Mouse (Mus musculus): ENCODE results near the gene 1700016K19Rik. TPM values are rescaled to one million over a fixed set of nuclear protein-coding genes. Genes with fewer than 3 reads are reported as not detected.

1700016K19Rik gene
- not detected for total RNA-seq (2021)
- long read RNA-seq, experiment 1: 0 reads
- long read RNA-seq, experiment 2: 0 reads

- intact Hi-C loops (cut with DNase I): no loop called here
- peak; percentile 40 to 53 for DNase-seq
Observed at GRCm38 (mm10) chr11:75999440-76000155, at the start of gene 1700016K19Rik. 1700016K19Rik (plus strand) TSS chr11:75999912.

GRCm38 (mm10) chr11:75950459-75950858, 49.3 kb upstream of the 1700016K19Rik start:
- intact Hi-C loops (cut with DNase I): no loop called here
- DNase-seq: no peak

GRCm38 (mm10) chr11:75951895-75952294, 47.8 kb upstream of the 1700016K19Rik start:
- intact Hi-C loops (cut with DNase I): no loop called here

GRCm38 (mm10) chr11:75954896-75955295, 44.8 kb upstream of the 1700016K19Rik start:
- DNase-seq: no peak
- intact Hi-C loops (cut with DNase I): no loop called here

More at GRCm38 (mm10) chr11:75951895-75952294, 47.8 kb upstream of the 1700016K19Rik start:
- no peak for DNase-seq

- no peak for DNase-seq
- intact Hi-C loops (cut with DNase I): no loop called here
Observed at GRCm38 (mm10) chr11:75956651-75957050, 43.1 kb upstream of the 1700016K19Rik start.

- intact Hi-C loops (cut with DNase I): no loop called here
- DNase-seq: no peak
Observed at GRCm38 (mm10) chr11:75957124-75957832, 42.4 kb upstream of the 1700016K19Rik start.

GRCm38 (mm10) chr11:75961782-75962181, 37.9 kb upstream of the 1700016K19Rik start:
- intact Hi-C loops (cut with DNase I): no loop called here
- no peak for DNase-seq

DNA sequence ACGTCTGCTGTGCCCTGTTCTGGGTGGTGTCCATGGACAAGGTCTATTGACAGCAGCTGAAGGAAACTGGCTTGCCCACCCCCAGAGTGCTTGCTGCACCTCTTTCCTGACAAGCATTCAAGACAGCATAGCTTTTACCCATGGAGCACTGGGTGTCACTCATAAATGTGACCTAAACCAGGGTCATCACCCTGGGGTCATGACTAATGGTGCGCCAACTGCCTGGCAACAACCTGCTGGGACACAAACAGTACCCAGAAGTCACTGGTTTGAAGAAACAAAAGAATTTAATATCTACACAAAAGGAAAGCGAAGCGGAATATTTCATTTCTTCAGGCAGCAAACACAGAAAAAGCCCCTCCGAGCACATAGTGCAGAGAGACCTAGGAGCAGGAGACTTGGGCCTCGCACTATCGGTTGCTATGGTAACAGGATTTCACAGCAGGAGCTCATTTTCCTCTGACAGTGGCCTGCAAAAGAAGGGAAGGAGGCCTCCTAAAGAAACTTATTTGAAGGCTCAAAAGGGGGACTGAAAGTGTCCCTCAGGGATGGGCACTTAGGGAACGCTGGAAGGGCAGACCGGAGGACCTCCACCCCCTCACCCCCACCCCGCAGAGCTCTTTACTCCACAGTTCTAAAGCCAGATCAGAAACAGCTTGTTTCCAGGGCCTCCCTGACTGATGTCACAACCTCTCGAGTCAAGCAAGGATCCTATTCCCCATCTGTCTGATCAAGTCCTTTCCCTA, 35.8 kb upstream of the 1700016K19Rik start:
- DNase-seq: no peak
- intact Hi-C loops (cut with DNase I): no loop called here

DNA sequence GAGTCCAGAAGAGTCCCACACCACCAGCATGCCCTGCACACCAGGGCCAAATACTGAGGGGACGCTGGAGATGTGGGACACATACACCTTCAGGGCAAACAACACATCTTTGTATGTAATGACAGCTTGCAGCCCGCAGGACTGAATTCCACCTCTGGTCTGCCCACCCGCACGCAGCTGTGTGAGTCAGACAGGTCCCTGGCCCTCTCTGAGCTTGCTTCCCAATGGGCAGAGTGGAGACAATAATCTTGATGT, 35.3 kb upstream of the 1700016K19Rik start:
- intact Hi-C loops (cut with DNase I): no loop called here
- DNase-seq: no peak

GRCm38 (mm10) chr11:75965674-75966400, 33.9 kb upstream of the 1700016K19Rik start:
- DNase-seq: peak in 1 of 2 experiments; percentile 13
- intact Hi-C loops (cut with DNase I): no loop called here

GRCm38 (mm10) chr11:75966401-75967372, 33.0 kb upstream of the 1700016K19Rik start:
- DNase-seq: peak; percentile 75 to 77
- intact Hi-C loops (cut with DNase I): loop anchor here (1.0 kb wide), 2 partner anchors 52 to 184 kb away; no protein-coding TSS in a partner anchor

- intact Hi-C loops (cut with DNase I): no loop called here
Observed at GRCm38 (mm10) chr11:75968761-75969160, 31.0 kb upstream of the 1700016K19Rik start.

GRCm38 (mm10) chr11:75970629-75971028, 29.1 kb upstream of the 1700016K19Rik start:
- intact Hi-C loops (cut with DNase I): no loop called here
- DNase-seq: no peak

More at GRCm38 (mm10) chr11:75968761-75969160, 31.0 kb upstream of the 1700016K19Rik start:
- DNase-seq: no peak

DNA sequence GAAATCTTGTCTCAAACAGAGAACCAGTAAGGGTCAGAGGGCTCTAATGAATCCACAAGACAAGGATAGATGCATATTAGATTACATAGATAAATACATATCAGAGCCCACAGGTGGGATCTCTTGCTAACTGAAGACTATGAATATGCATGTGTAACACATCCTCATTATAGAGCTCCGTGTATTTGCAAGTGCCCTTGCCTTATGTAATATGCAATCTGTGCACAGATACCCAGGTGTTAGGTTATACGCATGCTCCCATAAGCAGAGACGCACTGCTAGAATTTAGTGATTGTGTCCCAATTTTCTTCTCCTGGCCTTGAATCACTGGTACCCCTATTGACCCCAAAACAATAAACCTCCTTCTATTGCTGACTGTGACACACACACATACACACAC, 27.5 kb upstream of the 1700016K19Rik start:
- DNase-seq: no peak
- intact Hi-C loops (cut with DNase I): no loop called here

DNA sequence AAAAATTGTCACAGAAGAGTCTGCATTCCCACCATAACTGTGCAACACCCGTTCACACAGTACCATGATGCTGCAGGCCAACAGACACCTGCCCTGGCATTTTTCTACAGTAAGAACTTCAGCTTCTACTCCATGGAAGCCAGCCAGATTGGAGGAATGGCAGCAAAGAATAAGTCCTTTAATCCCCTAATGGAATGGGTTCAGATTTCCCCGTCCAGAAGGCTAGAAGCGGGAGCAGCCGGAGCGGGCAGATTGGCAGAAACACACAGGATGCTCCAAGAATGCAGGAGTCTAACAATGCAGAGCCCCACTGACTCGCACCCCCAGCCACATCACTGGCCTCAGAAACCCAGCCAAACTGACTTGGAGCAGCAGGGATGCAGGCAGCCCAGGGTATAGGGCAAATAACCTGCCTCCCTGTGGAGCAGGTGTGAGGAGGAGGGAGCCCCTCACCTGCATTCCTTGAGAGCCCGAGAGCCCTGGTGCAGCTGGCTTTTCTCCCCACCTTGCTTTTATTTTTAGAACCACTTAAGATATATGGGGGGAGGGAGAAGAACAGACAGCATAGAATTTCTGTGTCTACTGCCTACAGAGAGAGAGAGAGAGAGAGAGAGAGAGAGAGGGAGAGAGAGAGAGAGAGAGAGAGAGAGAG, 26.7 kb upstream of the 1700016K19Rik start:
- DNase-seq: no peak
- intact Hi-C loops (cut with DNase I): no loop called here

DNA sequence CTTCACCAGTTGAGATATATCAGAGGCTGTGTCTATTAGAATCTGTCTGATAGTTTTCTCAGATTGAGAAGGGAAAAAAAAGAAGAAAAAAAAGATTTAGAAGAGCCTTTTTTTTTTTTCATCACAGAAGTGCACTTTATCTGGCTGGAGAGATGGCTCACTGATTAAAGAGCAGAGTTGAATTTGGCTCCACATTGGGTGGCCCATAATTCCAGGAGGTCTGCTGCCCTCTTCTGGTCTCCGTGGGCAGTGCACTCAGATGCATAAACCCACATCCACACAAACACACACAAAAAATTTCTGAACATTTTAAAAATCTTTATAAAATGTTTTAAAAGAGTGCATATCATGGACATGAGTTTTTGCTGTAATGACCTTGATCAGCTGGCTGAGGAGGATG, 25.7 kb upstream of the 1700016K19Rik start:
- intact Hi-C loops (cut with DNase I): no loop called here
- no peak for DNase-seq

- intact Hi-C loops (cut with DNase I): no loop called here
Observed at GRCm38 (mm10) chr11:75976748-75977147, 23.0 kb upstream of the 1700016K19Rik start.

GRCm38 (mm10) chr11:75978051-75978450, 21.7 kb upstream of the 1700016K19Rik start:
- no peak for DNase-seq
- intact Hi-C loops (cut with DNase I): no loop called here

More at GRCm38 (mm10) chr11:75976748-75977147, 23.0 kb upstream of the 1700016K19Rik start:
- no peak for DNase-seq

- intact Hi-C loops (cut with DNase I): no loop called here
- DNase-seq: no peak
Observed at GRCm38 (mm10) chr11:75980413-75980812, 19.3 kb upstream of the 1700016K19Rik start.

Data from gastrocnemius, postnatal 36 days (tissue).